Mouse (Mus musculus): Measurements from ENCODE around the gene Cldn7.

Cldn7 gene

DNA sequence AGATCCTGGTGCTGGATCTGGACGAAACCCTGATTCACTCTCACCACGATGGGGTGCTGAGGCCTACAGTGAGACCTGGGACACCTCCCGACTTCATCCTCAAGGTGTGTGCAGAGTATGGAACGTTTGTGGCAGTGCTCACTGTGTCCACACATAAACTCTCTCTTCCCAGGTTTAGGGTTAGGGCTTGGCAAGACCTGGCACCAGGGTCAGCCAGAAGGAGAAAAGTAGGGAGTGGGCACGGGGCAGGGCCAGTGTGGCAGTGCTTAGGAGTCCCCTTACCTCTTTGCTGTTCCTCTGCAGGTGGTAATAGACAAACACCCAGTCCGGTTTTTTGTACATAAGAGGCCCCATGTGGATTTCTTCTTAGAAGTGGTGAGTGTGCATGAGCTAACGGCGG lies 19.9 kb downstream of the Cldn7 start:
- in situ Hi-C loops (cut with MboI; ENCODE audit: low sequenced_read_pairs): no loop called here

DNA sequence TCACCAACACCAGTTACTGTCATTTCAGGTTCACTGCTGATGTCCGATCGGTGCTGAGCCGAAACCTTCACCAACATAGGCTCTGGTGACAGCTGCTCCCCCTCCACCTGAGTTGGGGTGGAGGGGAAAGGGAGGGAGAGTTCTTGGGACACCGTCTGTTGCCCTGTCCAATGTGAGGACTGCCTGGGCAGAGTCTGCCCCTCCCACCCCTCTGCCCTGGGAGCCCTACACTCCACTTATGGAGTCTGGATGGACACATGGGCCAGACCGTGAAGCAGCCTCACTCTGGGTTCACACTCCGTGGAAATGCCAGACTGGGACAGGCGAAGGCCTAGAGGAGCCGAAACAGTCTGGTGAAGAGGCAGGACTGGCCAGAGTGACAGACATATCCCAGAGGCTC lies 25.4 kb downstream of the Cldn7 start:
- in situ Hi-C loops (cut with MboI; ENCODE audit: low sequenced_read_pairs): no loop called here

DNA sequence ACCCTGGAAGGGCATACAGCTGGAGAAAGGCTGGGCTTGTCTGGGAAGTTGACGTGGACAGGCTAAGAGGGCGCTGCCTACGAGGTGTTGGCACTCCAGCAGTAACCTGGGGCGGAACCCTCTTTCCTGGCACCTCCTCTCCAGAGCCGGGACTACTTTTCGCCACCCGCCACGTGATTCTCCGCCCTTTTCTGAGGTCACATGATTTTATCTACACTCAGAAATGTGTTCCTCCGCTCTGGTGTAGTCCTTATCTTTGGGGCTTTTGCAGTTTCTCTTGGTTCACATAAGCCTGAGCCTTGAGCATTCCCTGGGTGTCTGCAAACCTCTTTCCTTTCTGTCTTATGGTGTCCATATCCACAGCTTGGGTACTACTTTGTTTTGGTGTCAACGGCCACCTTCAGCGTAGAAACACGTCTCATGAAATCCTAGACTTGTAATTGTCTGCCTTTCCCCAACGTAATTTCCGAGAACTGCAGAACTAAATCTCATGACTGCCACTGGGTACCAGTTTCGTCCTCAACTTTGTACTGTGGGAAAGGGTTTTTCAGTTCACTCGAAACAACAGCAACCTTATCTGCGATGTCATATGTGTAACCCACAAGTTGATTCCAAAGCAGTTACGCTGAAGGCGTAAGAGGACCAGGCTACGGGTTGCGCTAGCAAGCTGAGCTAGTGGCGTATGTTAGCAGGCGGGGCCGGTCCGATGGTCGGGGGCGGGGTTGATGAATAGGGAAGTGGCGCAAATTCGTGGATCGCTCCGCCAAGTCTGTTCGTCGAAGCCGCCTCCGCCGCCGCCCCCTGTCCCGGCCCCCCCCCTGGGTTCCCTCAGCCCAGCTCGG lies 26.5 kb downstream of the Cldn7 start, which contains the start of gene Gabarap:
Gene Gabarap (plus strand): TSS at position 294 of the 842 bp plus-strand sequence.
- in situ Hi-C loops (cut with MboI; ENCODE audit: low sequenced_read_pairs): no loop called here

- in situ Hi-C loops (cut with MboI; ENCODE audit: low sequenced_read_pairs): no loop called here
Observed at GRCm38 (mm10) chr11:69991711-69992110, 27.1 kb downstream of the Cldn7 start.

GRCm38 (mm10) chr11:69992396-69992795 lies 27.8 kb downstream of the Cldn7 start:
- in situ Hi-C loops (cut with MboI; ENCODE audit: low sequenced_read_pairs): no loop called here

- in situ Hi-C loops (cut with MboI; ENCODE audit: low sequenced_read_pairs): no loop called here
Observed at GRCm38 (mm10) chr11:69992932-69993331, 28.4 kb downstream of the Cldn7 start.

GRCm38 (mm10) chr11:69994401-69995090 lies 30.0 kb downstream of the Cldn7 start:
- in situ Hi-C loops (cut with MboI; ENCODE audit: low sequenced_read_pairs): no loop called here

- in situ Hi-C loops (cut with MboI; ENCODE audit: low sequenced_read_pairs): no loop called here
Observed at GRCm38 (mm10) chr11:69995391-69995960, 30.9 kb downstream of the Cldn7 start, which contains the start of gene Phf23. Gene Phf23, plus strand, starts transcription at chr11:69995777.

DNA sequence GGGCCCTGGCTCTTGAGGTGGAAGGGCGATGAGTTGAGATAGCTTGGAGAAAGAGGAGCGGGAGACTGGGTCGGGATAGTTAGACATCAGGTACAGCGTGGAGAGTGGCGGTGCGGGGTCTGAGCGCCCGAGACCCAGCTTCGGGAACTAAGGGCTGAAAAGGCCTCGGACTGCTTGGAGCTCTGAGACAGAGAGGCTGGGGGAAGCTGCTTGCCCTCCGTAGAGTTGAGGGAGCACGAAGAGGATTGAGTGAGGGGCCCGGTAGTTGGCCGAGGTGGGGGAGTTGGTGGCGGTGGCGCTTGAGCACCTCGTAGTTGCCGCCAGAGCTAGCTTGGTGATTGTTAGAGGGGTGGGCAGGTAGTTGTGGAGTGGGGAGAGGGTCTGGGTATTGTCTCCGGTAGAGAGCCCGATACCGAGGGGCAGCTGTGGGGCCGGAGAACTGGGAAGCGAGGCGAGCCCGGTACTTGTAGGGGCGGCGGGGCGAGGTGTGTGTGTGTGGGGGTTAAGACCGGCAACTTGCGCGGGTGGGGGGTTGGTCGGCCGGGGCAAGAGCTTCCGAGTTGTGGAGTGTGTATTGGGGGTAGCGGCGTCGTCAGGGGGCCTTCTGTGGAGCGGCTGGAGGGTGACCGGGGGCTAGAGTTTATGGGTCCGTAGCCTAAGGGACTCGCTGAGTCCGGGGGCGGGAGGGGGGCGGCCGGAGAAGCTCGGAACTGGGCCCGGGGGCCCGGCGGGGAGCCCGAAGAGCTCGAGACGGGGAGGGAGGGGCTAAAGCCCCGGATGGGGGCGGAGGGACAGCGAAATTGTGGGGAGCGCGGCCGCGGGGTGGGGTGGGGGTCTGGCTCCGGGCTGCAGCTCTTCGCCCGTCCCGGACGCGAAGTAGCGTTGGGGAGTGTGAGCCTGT lies 31.8 kb downstream of the Cldn7 start:
- in situ Hi-C loops (cut with MboI; ENCODE audit: low sequenced_read_pairs): no loop called here

DNA sequence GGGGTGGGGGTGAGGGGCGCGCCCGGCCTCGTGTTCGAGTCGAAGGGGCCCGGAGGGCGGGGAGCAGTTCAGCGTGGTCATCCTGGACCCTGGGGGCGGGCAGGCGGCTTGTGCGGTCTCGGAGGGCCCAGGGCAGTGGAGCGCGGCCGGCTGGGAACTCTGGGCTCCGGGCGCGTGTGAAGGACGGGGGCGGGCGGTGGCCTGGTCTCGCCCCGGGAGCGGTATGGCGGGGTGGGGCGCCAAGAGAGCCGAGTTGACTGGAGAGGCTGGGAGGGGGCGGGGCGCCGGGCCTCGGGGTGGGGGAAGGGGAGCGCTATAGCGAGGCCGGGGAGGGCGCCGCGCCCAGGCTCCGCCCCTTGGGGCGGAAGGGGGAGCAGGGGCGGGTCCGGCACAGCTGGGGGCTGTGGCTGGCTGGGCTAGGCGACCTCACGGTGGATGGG lies 32.5 kb downstream of the Cldn7 start:
- in situ Hi-C loops (cut with MboI; ENCODE audit: low sequenced_read_pairs): no loop called here

GRCm38 (mm10) chr11:69998567-69999491 lies 34.2 kb downstream of the Cldn7 start:
- in situ Hi-C loops (cut with MboI; ENCODE audit: low sequenced_read_pairs): no loop called here

DNA sequence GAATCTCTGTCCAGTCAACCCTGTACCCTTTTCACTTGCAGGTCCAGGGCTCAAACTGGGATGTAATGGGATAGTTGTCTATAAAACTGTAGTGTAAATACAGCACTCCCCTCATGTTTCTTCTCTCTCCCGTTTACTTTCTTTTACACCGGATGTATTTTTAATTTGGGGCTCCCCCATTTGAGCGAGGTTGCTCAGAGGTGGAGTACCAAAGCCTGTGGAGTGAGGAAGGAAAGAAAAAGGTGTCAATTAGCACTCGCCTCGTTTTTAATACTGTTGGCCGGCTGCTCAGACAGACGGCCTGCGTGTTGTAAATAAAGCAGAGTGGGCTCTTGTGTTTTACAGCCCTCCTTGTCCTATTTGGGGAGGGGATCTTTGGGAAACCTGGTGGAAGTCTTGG lies 35.1 kb downstream of the Cldn7 start:
- in situ Hi-C loops (cut with MboI; ENCODE audit: low sequenced_read_pairs): no loop called here

- in situ Hi-C loops (cut with MboI; ENCODE audit: low sequenced_read_pairs): no loop called here
Observed at GRCm38 (mm10) chr11:70000396-70000898, 35.9 kb downstream of the Cldn7 start, which contains the start of gene Dvl2. Gene Dvl2, plus strand, starts transcription at chr11:70000595.

DNA sequence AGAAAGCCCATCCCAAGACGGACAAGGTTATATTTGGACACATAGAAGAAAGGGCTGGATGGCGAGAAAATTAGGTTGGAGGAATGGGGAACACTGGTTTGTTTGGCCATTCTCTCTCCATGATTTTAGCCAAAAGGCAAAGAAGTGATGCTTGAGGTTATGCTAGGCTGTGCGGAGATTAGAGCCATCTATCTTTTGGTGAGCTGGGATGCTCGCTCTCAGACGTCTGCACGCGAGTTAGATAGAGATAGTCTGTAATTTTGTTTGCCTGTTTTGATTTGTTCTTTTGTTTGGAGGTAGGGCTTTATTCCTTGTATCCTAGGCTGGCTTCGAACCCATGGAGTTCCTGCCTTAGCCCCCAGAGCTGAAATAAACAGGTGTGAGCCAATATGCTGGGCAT lies 36.6 kb downstream of the Cldn7 start:
- in situ Hi-C loops (cut with MboI; ENCODE audit: low sequenced_read_pairs): no loop called here

DNA sequence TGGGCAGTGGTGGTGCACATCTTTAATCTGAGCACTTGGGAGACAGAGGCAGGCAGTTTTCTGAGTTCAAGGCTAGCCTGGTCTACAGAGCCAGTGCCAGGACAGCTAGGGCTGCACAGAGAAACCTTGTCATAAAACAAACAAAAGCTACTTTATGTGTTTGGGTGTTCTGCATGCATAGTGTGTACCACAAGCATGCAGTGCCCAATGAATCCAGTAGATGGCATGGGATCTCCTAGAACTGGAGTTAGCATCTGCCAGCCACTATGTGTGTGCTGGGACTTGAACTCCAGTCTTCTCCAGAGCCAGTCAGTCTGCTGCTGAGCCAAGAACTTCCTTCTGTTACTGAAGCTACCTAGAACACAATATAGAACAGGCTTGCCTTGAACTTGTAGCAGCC lies 37.3 kb downstream of the Cldn7 start:
- in situ Hi-C loops (cut with MboI; ENCODE audit: low sequenced_read_pairs): no loop called here

GRCm38 (mm10) chr11:70002471-70002870 lies 37.9 kb downstream of the Cldn7 start:
- in situ Hi-C loops (cut with MboI; ENCODE audit: low sequenced_read_pairs): no loop called here

DNA sequence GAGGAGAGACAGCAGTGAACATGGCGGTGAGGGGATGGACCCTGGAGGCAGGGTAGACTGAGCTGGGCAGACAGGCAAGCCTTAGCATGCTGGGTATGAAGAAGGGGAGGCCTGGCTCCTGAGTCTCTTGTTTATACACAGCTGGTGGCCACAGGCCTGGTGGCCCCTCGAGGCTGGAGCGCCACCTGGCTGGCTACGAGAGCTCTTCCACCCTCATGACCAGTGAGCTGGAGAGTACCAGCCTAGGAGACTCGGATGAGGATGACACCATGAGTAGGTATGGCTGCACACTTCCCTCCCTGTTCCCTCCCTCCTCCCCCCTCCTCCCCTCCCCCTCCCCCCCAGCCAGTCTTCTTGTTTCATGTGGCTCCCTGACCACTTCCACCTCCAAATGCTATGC lies 40.9 kb downstream of the Cldn7 start:
- in situ Hi-C loops (cut with MboI; ENCODE audit: low sequenced_read_pairs): no loop called here

DNA sequence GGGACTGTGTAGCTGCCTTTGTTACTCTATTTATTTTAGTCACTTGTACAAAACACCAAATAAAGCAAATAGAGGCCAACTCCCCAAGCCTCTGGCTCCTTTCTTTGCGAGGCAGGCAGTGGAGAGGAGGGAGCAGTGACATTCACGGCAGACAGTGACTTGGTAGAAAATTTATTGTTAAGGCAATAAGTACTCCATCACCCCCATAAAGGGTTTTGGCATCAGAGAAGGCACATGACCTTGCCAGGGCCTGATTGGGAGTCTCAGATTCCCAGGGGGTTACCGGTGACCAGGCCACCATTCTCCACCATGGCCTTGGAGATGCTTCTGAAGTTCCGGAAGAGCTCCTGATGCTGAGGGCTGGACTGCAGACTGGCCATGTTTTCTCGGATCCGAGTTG lies 45.5 kb downstream of the Cldn7 start:
- in situ Hi-C loops (cut with MboI; ENCODE audit: low sequenced_read_pairs): no loop called here

GRCm38 (mm10) chr11:70010548-70010947 lies 46.0 kb downstream of the Cldn7 start:
- in situ Hi-C loops (cut with MboI; ENCODE audit: low sequenced_read_pairs): no loop called here

All from CH12F3 (cell line).